Mouse (Mus musculus) cerebellum, adult 9-11 months (tissue): ENCODE data around the gene Taar4.
A peak's percentile ranks its signal among the peaks of the same experiment; 100 is the strongest.

Experiments used
- DNase-seq: peaks from one replicate; pipeline ENCODE4 v3.0.0; 2022

The Taar4 gene

GRCm38 (mm10) chr10:23960444-23960915 lies at the start of gene Taar4:
TSS of gene Taar4 (plus strand) at chr10:23960494.
- DNase-seq = no peak

DNA sequence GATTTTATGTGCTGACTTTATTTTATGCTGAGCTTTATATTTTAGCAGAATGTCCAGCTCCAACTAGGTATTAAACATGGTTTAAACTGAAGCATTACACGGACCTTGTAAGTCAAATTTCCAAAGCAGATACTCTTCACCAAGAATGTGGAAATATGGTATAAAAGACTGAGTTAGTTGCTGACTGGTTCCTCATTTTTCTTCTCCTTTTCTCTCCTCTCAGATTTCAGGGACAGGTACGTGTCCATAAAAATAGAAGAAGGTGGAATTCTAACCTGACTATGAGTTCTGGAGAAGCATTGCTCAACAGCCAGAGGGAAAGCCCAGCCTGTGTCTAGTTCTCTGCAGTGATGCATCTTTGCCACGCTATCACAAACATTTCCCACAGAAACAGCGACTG lies 40.2 kb upstream of the Taar4 start, which contains the start of gene Taar1:
Gene Taar1, plus strand, starts transcription at position 301 of the 400 bp plus-strand sequence.
- no peak for DNase-seq

- DNase-seq = no peak
Observed at GRCm38 (mm10) chr10:23922468-23922867, 37.8 kb upstream of the Taar4 start.

DNA sequence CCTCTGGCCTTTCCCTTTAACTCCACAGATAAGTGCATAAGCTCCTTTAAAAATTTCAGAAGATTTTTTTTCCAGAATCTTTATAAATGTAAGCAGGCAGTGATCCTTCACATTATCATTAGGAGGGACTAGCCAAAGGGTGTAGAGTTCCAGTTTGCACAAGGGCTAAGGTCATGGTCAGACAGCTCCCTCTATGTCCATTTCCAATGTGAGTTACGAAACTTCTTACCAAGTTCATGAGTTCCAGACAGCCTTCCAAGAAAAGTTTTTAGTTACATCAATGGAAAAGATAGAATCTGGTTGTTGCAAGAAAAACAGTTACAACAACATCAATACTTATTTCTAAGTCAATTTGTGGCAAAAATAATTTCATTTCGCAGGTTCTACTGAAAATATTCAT lies 36.4 kb upstream of the Taar4 start:
- no peak for DNase-seq

DNA sequence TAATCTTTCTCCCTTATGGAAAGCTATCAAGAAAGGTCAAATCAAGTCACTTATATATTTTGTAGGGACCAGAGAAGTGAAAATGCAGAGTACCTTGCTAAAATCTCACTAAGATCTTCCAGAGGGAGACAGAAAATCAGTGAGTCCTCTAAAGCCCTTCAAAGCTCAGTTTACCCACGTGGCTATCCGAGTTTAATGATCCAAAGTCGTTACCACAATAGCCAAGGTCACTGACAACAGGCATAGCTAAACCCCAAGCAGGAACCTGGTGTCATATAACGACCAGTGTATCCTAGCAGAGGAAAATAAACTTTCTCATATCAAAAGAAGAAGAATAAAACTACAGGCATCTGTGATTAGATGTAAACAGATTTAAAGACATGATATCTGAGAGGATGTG lies 22.7 kb upstream of the Taar4 start:
- no peak for DNase-seq

DNA sequence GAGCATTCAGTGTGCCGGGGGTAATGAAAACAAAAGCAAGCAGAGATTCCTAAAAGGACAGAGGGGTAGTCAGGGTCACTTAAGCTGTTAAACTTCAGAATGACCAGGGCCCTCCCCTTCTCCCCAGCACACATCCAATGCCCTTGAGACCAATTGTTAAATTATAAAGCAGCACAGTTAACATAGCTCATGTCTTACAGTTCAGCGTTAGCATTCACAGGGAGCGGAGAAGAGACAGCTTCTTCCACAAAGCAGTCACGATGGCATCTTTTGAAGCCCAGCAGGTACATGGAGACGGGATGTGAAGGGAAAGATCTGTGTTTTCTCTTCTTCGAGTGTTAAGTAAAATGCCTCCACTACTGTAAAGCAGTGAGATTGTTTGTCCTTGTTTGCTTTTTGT lies 22.0 kb upstream of the Taar4 start, which contains the start of gene Taar2:
Gene Taar2, plus strand, starts transcription at position 261 of the 400 bp plus-strand sequence.
- no peak for DNase-seq

GRCm38 (mm10) chr10:23942465-23942864 lies 17.8 kb upstream of the Taar4 start:
- DNase-seq = no peak

GRCm38 (mm10) chr10:23948026-23948425 lies 12.3 kb upstream of the Taar4 start:
- DNase-seq = no peak

GRCm38 (mm10) chr10:23949508-23950005 lies 10.7 kb upstream of the Taar4 start, which contains the start of gene Taar3:
TSS of gene Taar3 (plus strand) at chr10:23949558.
- no peak for DNase-seq

DNA sequence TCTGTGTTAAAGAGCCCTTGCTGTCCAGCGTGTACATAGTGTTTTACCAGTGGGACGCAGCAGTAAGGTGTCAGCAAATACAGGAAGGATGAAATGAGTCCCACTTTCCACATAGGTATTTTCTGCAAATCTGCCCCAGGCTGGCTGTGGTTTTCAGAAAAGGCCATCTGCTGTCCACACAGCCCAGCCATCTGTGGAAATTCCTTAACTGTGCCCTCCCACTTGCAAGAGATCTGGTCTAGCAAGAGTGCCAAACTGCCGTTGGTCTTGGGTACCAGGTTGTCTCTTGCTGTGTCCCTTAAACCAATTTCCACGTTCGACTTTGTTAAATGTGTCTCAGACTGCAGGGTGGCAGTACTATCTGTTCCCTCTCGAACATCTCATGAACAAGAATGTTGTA lies 8.6 kb upstream of the Taar4 start:
- peak; percentile 75 for DNase-seq

DNA sequence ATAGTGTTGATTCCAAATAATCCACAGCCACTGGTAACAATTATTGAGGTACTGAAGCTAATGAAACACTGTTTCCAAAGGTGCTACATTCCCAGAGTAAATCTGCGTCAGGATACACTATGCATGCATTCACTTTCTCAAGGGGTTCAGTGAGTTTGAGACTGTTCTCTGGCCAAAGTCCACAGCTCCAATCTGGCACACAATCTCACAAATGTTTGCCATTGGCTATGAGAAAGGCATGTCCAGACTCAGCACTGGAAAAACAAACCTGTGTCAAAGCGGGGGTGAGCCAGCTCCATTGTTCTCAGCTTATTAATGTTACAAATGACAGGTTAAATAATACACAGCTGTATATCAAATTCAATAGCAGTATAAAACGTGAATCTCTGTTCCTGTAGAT lies 1.2 kb upstream of the Taar4 start:
- DNase-seq = no peak

GRCm38 (mm10) chr10:23963444-23963843 lies 3.1 kb downstream of the Taar4 start:
- no peak for DNase-seq

DNA sequence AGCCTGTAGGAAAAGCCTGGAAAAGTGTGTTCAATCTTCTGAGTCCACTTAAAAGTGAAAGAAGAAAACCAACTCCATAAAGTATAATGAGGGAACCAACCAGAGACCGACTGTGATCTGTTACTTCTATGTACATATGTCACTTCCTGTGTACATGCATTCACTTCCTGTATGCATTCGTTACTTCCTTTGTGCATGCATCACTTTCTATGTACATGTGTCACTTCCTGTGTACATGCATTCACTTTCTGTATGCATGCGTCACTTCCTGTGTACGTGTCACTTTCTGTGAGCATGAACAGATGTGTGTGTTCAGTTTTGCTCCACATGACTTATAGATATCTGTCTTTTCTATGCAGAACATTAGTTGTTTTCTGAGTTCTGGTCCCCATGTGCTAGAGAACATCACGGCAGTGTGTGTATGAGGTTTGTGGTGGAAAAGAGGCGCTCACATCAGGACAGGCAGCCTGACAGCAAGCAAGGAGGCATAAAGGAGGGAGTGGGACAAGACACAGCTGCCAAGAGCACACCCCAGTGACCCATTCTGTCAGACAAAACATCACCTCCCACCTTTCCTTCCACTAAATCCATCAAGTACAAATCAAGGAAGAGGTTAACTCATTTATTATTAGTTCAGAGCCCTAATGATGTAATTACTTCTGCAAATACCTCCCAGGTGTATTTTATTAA lies 4.8 kb downstream of the Taar4 start:
- DNase-seq = no peak

DNA sequence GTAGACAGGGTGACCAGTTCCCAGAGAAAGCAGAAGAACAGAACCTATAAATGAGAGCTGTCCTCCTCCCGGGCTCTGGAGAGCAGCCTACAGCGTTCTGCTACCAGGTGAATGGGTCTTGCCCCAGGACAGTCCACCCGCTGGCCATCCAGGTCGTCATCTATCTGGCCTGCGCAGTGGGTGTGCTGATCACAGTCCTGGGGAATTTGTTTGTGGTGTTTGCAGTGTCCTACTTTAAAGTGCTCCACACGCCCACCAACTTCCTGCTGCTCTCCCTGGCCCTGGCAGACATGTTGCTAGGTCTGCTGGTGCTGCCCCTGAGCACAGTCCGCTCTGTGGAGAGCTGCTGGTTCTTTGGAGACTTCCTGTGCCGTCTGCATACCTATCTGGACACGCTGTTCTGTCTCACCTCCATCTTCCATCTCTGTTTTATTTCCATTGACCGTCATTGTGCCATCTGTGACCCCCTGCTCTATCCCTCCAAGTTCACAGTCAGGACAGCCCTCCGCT lies 10.4 kb downstream of the Taar4 start, which contains the start of gene Taar5:
Gene Taar5, plus strand, starts transcription at position 51 of the 510 bp plus-strand sequence.
- no peak for DNase-seq

DNA sequence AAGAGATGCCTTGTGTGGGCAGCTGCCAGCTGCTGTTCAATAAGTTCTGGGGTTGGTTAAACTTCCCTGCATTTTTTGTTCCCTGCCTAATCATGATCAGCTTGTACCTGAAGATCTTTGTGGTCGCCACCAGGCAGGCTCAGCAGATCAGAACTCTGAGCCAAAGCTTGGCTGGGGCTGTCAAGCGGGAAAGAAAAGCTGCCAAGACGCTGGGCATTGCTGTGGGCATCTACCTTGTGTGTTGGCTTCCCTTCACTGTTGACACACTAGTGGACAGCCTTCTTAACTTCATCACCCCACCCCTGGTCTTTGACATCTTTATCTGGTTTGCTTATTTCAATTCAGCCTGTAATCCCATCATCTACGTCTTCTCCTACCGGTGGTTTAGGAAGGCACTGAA lies 11.0 kb downstream of the Taar4 start:
- no peak for DNase-seq

GRCm38 (mm10) chr10:23977958-23978357 lies 17.7 kb downstream of the Taar4 start:
- DNase-seq = no peak

DNA sequence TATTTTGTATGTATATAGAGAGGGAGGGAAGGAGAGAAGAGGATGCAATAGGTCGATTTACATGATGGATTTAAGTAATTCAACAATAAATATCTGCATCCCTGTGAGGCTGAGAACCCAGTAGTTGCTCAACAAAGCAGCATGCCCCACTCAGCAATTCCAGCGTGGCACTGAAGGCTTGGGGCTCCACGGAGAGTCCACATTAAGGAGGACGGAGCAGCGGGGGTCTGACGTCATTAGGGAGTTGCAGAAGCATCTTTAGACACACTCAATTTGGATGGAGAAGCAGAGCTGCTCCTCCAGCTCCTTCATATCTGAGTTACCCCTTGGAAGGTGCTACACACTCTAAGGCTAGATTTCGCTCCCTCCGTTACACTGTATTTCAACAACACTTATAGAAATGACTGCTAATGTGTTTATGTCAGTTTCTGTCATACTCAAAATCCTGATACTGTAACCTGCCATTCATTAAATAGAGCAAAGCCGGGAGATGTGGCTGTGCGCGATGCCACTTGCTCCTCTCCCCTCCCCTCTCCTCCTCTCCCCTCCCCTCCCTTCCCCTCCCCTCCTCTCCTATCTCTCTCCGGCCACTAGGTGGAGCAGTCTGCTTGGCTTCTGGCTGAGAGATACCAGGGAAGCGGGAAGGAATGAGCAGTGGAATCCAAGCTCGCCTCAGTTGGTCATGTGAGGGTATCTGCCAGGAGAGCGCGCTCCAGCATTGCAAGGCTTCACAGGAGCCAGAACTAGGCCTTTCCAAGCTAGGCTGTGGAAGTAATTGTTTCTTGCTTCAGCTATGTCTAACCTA lies 18.8 kb downstream of the Taar4 start:
- DNase-seq = peak; percentile 36

GRCm38 (mm10) chr10:23985546-23985945 lies 25.3 kb downstream of the Taar4 start, which contains the start of gene Taar6:
TSS of gene Taar6 (minus strand) at chr10:23985646.
- no peak for DNase-seq

DNA sequence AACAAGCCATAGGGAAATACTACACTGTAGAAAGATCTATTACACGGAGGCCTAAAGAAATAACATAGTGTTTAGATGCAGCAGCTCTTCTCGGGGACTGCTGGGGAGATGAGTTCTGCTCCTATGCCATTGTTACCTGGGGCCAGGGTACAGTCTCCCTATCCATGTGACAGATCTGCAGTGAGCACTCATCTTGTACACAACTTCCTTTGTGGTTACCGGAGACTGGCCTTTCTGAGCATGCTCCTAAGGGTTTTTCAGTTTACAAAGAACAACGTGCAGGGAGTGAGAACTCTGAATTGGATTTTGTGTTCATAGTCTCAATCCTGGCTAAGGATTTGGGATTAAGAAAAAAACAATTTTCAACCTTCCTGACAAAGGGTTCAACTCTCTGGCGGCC lies 26.1 kb downstream of the Taar4 start:
- no peak for DNase-seq

- no peak for DNase-seq
Observed at GRCm38 (mm10) chr10:23993381-23993780, 33.1 kb downstream of the Taar4 start, which contains the start of gene Taar7a. TSS of gene Taar7a (minus strand) at chr10:23993481.

GRCm38 (mm10) chr10:23999639-24000038 lies 39.3 kb downstream of the Taar4 start, which contains the start of gene Taar7b:
TSS of gene Taar7b (plus strand) at chr10:23999939.
- DNase-seq = no peak

- DNase-seq = no peak
Observed at GRCm38 (mm10) chr10:24006442-24006841, 46.1 kb downstream of the Taar4 start.

GRCm38 (mm10) chr10:24007034-24007433 lies 46.7 kb downstream of the Taar4 start:
- no peak for DNase-seq
